Mouse (Mus musculus) liver, embryonic 14.5 days (tissue): Measurements from ENCODE around the gene Oprm1. TPM values are rescaled to one million over a fixed set of nuclear protein-coding genes. Genes with fewer than 3 reads are reported as not detected.

Experiments used
- ATAC-seq: fragments of 200-750 bp; cut with Nextera tagmentation; 2 replicates; pipeline ENCODE4 v1.8.0; 2017; ENCODE audit warnings: moderate number of reproducible peaks, mild to moderate bottlenecking, moderate library complexity; ENCODE audit not compliant: insufficient read depth
- DNase-seq, 3 experiments: peaks; one replicate each; pipeline ENCODE4 v3.0.0-alpha.2; 2012 to 2013; ENCODE audit warnings: low read depth in 3 of 3, low spot score in 3 of 3
- H3K27ac ChIP-seq: fragments of 300-500 bp; sonication (generic); 2 replicates; pipeline ENCODE4 v1.5.1; 2014; ENCODE audit warnings: moderate library complexity, mild to moderate bottlenecking, control low read depth, inconsistent platforms
- H3K27me3 ChIP-seq: fragments of 300-500 bp; sonication (generic); 2 replicates; pipeline ENCODE4 v1.6.1; 2014; ENCODE audit warnings: mild to moderate bottlenecking, low read length, moderate library complexity; ENCODE audit not compliant: control insufficient read depth, insufficient read depth
- H3K36me3 ChIP-seq: fragments of 300-500 bp; sonication (generic); replicated peaks from 2 replicates; pipeline ENCODE4 v1.6.1; 2014; ENCODE audit warnings: low read depth; ENCODE audit not compliant: control insufficient read depth, insufficient read depth
- H3K4me1 ChIP-seq, 2 experiments: fragments of 200-500 bp in 1 of 2; fragments of 300-500 bp in 1 of 2; sonication (generic) in 1 of 2; replicated peaks; 2 replicates each; pipeline ENCODE4 v1.6.1; 2012 to 2014; ENCODE audit warnings: antibody characterized with exemption in 1 of 2, inconsistent platforms in 1 of 2, low read length in 1 of 2; ENCODE audit not compliant: control insufficient read depth in 2 of 2, insufficient read depth in 2 of 2
- H3K4me2 ChIP-seq: fragments of 300-500 bp; sonication (generic); 2 replicates; pipeline ENCODE4 v1.6.1; 2014; ENCODE audit warnings: low read depth, mild to moderate bottlenecking, control low read depth, moderate library complexity
- H3K4me3 ChIP-seq, 2 experiments: fragments of 200-500 bp in 1 of 2; fragments of 300-500 bp in 1 of 2; sonication (generic) in 1 of 2; 2 replicates each; pipeline ENCODE4 v1.5.1; 2012 to 2014; ENCODE audit warnings: low read depth in 2 of 2, low read length in 2 of 2, mild to moderate bottlenecking in 2 of 2, control low read depth in 1 of 2, inconsistent platforms in 1 of 2, moderate library complexity in 1 of 2; ENCODE audit not compliant: insufficient read depth in 1 of 2
- H3K9ac ChIP-seq: fragments of 300-500 bp; sonication (generic); replicated peaks from 2 replicates; pipeline ENCODE4 v1.6.1; 2014; ENCODE audit warnings: mild to moderate bottlenecking, control low read depth, moderate library complexity
- H3K9me3 ChIP-seq: fragments of 300-500 bp; sonication (generic); 2 replicates; pipeline ENCODE4 v1.6.1; 2016; ENCODE audit warnings: low read length, mixed read lengths; ENCODE audit not compliant: control insufficient read depth
- CTCF ChIP-seq: IDR thresholded peaks from 2 replicates; pipeline ENCODE4 v1.5.1; 2016; ENCODE audit warnings: antibody characterized with exemption, low read depth, control low read depth
- EP300 ChIP-seq: IDR thresholded peaks from 2 replicates; pipeline ENCODE4 v1.6.1; 2016; ENCODE audit warnings: antibody characterized with exemption, low read depth
- WGBS: fragments of 180-500 bp; shearing (Covaris S2); extraction: QIAGEN DNeasy Blood & Tissue Kit; methylation state at CpG from one replicate; pipeline ENCODE4 v1.1.7; 2014; ENCODE audit not compliant: insufficient replicate concordance; 5-methylcytosine and 5-hydroxymethylcytosine counted together
- polyA plus RNA-seq, 2 experiments: library from polyadenylated mRNA; depleted of rRNA in 1 of 2; stranded (reverse) in 1 of 2; unstranded in 1 of 2; fragments of >200 nt; fragmentation: Nextera tagmentation in 1 of 2; extraction: Ambion mirVana in 1 of 2; gene quantifications; 2 replicates each; pipeline versions ENCODE4 v1.2.1 to v1.2.3; 2012 to 2014

Gene Oprm1
- polyA plus RNA-seq, 2 experiments, result not detected

- Histone ChIP-seq H3K36me3 (no peaks in the 10 kb centered on the region), H3K4me3 (no peak overlapping the region), H3K27ac (no peak overlapping the region), H3K9me3 (no peaks in the 10 kb centered on the region), H3K9ac (no peak overlapping the region), H3K4me1 (no peaks in the 10 kb centered on the region), H3K27me3 (no peaks in the 10 kb centered on the region), H3K4me2 (no peak overlapping the region)
- DNase-seq, result no peak
- WGBS, result 34% methylated on average over 1 of the region's 1 CpGs
- TF ChIP-seq CTCF (no peak), EP300 (no peak)
- ATAC-seq, result no peak
Measured at GRCm38 (mm10) chr10:6953115-6953514, 194.8 kb downstream of the Oprm1 start.

- DNase-seq, result no peak
Measured at GRCm38 (mm10) chr10:6954533-6954932, 196.2 kb downstream of the Oprm1 start.

GRCm38 (mm10) chr10:6956357-6956756 lies 198.1 kb downstream of the Oprm1 start:
- 33% methylated on average over 2 of the region's 2 CpGs for WGBS
- Histone ChIP-seq H3K4me3 (no peak overlapping the region), H3K36me3 (no peaks in the 10 kb centered on the region), H3K9ac (no peak overlapping the region), H3K27ac (no peak overlapping the region), H3K4me2 (no peak overlapping the region), H3K9me3 (no peaks in the 10 kb centered on the region), H3K27me3 (no peaks in the 10 kb centered on the region), H3K4me1 (no peaks in the 10 kb centered on the region)
- no peak for DNase-seq
- ATAC-seq, result no peak
- TF ChIP-seq EP300 (no peak), CTCF (no peak)

More at GRCm38 (mm10) chr10:6954533-6954932, 196.2 kb downstream of the Oprm1 start:
- Histone ChIP-seq H3K4me3 (no peak overlapping the region), H3K9ac (no peak overlapping the region), H3K4me1 (no peaks in the 10 kb centered on the region), H3K4me2 (no peak overlapping the region), H3K27me3 (no peaks in the 10 kb centered on the region), H3K27ac (no peak overlapping the region), H3K36me3 (no peaks in the 10 kb centered on the region), H3K9me3 (no peaks in the 10 kb centered on the region)
- TF ChIP-seq EP300 (no peak), CTCF (no peak)
- no peak for ATAC-seq

GRCm38 (mm10) chr10:6958791-6959190 lies 200.5 kb downstream of the Oprm1 start:
- no peaks in the 10 kb centered on the region for H3K36me3 ChIP-seq
- H3K4me2 ChIP-seq, result no peak overlapping the region
- H3K27me3 ChIP-seq, result no peaks in the 10 kb centered on the region
- WGBS, result 53% methylated on average over 5 of the region's 5 CpGs
- TF ChIP-seq CTCF (no peak), EP300 (no peak)
- ATAC-seq (no peak), DNase-seq (no peak)
- no peak overlapping the region for H3K4me3 ChIP-seq
- H3K9ac ChIP-seq, result no peak overlapping the region
- H3K4me1 ChIP-seq, result no peaks in the 10 kb centered on the region
- H3K27ac ChIP-seq, result no peak overlapping the region
- H3K9me3 ChIP-seq, result no peaks in the 10 kb centered on the region

- Histone ChIP-seq H3K27ac (no peak overlapping the region), H3K4me3 (no peak overlapping the region), H3K4me1 (0 out of 4 replicates have a peak, but pooled peaks cover 0 to 2% of the 10 kb centered on the region in 2 experiments), H3K36me3 (no peaks in the 10 kb centered on the region), H3K4me2 (no peak overlapping the region), H3K9me3 (no peaks in the 10 kb centered on the region), H3K9ac (no peak overlapping the region), H3K27me3 (no peaks in the 10 kb centered on the region)
- DNase-seq (no peak), ATAC-seq (no peak)
- TF ChIP-seq EP300, result no peak
- TF ChIP-seq CTCF, result no peak
- 57% methylated on average over 8 of the region's 8 CpGs for WGBS
Measured at GRCm38 (mm10) chr10:6967588-6968242, 209.4 kb downstream of the Oprm1 start.
